Mouse (Mus musculus) adrenal gland, postnatal 4 days (tissue): ENCODE results near the gene Piwil4. TPM values are rescaled to one million over a fixed set of nuclear protein-coding genes. Genes with fewer than 3 reads are reported as not detected.
"Not testable (repeated sequence)": the region's sequence is repeated elsewhere in the genome, so short reads cannot be mapped to it uniquely, and the experiment has no call there.

Experiments used
- DNase-seq, 2 experiments: peaks; one replicate each; pipeline ENCODE4 v3.0.0; 2021 to 2022; ENCODE audit warnings: low spot score in 2 of 2, mixed read lengths in 2 of 2
- total RNA-seq, 2 experiments: library from RNA; stranded (reverse); gene quantifications; 2 replicates each; pipeline ENCODE4 v1.2.3; 2021

Piwil4 gene
- total RNA-seq, 2 experiments from 2014 or later, result 0.28 to 0.40 TPM

DNA sequence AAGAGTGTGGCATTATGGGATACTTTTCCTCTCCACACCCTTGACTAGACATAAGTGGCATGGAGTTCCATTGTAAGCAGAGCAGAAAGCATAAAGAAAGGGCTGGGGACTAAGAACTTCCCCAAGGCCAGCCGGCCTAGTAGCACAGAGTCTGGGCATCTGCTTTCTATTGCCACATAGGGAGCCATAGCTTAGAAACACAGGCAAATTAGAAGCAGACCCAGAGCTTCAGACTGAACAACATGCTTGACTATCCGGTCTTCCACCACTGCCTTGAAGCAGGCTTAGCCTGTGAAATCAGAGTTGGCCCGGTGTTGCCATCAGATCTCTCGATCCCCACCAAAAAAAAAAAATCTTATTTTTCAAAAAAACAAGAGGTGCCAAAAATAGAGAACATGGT, 67.4 kb downstream of the Piwil4 start:
- DNase-seq, result no peak

GRCm38 (mm10) chr9:14671965-14672364, 68.6 kb downstream of the Piwil4 start:
- not testable (repeated sequence) for DNase-seq

- no peak for DNase-seq
Observed at GRCm38 (mm10) chr9:14668382-14668781, 72.2 kb downstream of the Piwil4 start.

DNA sequence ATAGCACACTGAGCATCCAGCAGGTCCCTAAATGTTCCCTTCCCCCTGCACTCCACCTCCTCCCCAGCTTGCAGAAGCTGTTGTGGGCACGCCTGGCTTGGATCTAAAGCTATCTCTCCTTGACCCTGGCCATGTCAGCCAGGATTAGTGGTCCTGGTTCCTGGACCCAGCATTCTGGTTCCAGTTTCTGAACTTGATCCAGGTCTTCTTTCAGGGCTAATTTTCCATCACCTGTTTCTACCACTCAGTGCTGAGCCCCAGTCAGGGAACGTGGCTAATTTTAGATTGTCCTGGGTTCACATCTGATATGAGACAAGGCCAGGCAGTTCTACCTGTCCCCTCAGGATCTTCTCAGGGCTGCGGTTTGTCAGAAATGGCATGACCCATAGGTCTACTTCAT, 74.5 kb downstream of the Piwil4 start:
- no peak for DNase-seq

DNA sequence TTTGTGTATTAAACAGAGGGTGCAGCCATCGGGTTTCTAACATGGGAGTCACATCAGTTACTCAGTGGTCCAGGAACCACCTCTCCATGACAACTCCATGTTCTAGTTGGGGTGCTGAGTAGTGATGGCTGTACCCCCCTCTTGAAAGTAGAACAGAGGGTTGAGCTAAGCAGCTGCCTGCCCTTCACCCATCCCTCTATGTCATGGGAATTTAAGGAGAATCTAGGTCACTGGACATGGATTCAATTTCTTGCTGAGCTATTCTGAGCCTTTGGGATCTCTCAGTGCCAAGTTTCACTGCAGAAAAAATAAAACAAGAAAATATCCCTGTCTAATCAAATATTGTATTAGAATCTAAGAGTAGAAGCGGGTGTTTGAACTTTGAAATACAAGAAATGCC, 76.9 kb downstream of the Piwil4 start:
- DNase-seq, result no peak

GRCm38 (mm10) chr9:14662876-14663275, 77.7 kb downstream of the Piwil4 start:
- no peak for DNase-seq

DNA sequence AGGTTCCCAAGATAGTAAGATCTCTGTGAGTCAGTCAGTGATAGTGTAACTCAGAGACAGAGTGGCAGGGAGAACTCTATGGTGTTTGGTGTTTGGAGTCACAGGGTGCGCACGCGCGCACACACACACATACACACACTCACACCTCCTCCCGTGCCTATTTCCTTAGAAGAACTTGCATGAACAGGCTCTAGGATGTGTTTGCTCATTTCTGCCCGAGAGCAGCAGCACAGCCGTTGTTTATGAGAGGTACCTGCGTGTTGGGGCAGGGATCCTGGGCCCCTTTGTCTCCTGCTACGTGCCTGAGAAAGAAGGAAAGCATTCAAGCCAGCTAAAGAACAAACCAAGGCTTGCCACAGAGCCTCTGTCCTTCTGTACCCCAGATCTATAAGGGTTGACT, 78.4 kb downstream of the Piwil4 start:
- no peak for DNase-seq

GRCm38 (mm10) chr9:14657926-14658325, 82.6 kb downstream of the Piwil4 start:
- DNase-seq, result no peak

DNA sequence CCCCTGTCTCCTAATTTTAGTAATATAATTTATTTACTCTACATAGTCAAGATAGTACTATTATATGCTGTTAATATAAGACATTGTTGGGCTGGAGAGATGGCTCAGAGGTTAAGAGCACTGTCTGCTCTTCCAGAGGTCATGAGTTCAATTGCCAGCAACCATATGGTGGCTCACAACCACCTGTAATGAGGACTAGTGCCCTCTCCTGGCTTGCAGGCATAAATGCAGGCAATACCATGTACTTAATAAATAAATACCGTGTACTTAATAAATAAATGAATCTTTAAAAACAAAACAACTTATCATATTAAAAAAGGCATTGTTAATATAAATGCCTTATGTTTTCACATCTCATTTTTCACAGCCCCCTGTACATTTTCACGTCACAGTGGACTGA, 86.5 kb downstream of the Piwil4 start:
- DNase-seq, result no peak

- no peak for DNase-seq
Observed at GRCm38 (mm10) chr9:14652761-14653160, 87.8 kb downstream of the Piwil4 start.

DNA sequence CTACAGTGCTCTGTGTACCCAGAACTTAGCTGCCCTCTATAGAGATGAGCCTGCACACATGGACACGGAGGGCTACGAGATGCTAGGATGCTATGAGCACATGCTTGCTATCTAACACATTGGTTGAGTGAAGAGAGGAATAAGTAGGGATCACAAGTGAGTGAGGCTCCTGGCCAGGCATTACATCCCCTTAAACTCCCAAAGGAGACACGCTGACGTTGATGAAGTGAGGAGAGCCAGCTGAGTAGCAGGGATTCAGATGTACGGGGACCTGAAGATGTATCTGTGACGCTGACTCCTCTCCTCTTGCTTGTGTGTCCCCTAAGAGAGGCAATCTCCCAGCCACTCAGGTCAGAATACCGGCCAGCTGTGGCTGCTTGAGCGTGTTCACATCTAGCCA, 92.7 kb downstream of the Piwil4 start:
- DNase-seq, result no peak

DNA sequence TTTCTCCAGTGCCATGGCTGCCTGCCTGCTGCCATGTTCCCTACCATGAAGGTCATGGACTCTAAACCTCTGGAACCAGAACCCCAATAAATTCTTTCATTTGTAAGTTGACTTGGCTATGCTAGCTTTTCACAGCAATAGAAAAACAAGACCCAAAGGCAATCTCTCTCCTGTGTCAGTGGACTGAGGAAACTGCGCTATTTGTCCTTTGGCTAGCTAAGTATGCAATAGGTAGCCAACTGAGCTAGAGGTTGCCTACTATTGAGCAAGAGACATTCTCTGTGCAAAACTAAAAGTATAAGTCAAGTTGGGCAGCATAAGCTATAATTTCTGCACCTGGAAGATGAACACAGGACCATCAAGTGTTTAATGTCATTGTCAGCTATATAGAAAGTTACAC, 93.9 kb downstream of the Piwil4 start:
- no peak for DNase-seq

Other genes with a start within 250 kb of the Piwil4 start
- under 1 TPM; 0.50 to 0.79 TPM for gene Kdm4d, start 240.3 kb downstream of the Piwil4 start, total RNA-seq
- gene Cwc15, start 240.1 kb downstream of the Piwil4 start, total RNA-seq, result 100 to 1,000 TPM; 118 to 127 TPM
- gene Amotl1, start 95.7 kb downstream of the Piwil4 start, total RNA-seq, result 10 to 100 TPM; 61.9 to 68.5 TPM
- 1 to 10 TPM; 2.4 to 2.6 TPM for gene Fut4, start 11.7 kb upstream of the Piwil4 start, total RNA-seq
- not detected for gene 1700012B09Rik, start 30.3 kb upstream of the Piwil4 start, total RNA-seq
- gene Mre11a, start 43.9 kb upstream of the Piwil4 start, total RNA-seq, result 10 to 100 TPM; 25.8 to 31.3 TPM
- gene Ankrd49, start 44.1 kb upstream of the Piwil4 start, total RNA-seq, result 10 to 100 TPM; 21.0 to 21.2 TPM
- under 1 TPM; 0.08 to 0.31 TPM for gene Gpr83, start 119.5 kb upstream of the Piwil4 start, total RNA-seq
- not detected for gene Izumo1r, start 163.2 kb upstream of the Piwil4 start, total RNA-seq